Mouse (Mus musculus): ENCODE measurements around the gene Pole4.

The Pole4 gene

DNA sequence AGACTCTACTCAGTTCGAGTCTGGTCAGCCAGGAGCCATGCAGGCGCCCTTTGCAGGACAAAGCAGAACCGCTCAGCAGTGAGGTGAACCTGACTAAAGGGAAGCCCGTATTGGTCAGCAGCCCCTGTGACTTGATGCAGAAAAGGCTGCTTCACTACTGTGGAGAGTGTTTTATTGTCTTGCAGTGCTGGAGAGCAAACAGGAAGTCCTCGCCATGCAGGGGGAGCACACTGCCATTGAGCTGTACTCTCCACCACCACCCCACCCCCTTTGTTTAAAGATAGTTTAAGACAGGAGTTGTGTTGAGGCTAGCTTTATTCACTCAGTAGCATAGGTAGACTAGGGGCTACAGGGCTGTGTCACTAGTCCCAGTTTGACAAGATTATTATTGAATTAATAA lies at the start of gene Pole4:
Gene Pole4 (minus strand): TSS at position 145 of the 400 bp plus-strand sequence.
- no peak for DNase-seq (ENCODE audit: low read depth, low spot score)

DNA sequence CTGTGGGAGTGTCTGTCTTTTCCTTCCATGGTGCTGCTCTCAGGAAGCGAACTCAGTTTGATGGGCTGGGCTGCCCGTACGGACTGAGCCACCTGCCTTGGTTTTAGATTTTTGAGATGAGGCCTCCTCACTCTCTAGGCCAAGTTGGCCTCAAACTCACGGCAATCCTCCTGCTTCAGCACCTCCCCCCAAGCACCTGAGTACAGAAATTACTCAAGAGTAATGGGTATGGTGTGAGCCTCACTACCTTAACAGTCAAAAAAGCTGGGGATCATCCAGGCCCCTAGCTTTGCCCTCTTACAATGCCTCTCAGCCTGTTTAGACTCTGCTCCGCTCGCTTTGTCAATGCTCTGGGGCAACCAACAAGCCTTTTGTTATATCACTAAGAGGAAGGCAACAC lies 49.6 kb upstream of the Pole4 start:
- DNase-seq (ENCODE audit: low read depth, low spot score): no peak

DNA sequence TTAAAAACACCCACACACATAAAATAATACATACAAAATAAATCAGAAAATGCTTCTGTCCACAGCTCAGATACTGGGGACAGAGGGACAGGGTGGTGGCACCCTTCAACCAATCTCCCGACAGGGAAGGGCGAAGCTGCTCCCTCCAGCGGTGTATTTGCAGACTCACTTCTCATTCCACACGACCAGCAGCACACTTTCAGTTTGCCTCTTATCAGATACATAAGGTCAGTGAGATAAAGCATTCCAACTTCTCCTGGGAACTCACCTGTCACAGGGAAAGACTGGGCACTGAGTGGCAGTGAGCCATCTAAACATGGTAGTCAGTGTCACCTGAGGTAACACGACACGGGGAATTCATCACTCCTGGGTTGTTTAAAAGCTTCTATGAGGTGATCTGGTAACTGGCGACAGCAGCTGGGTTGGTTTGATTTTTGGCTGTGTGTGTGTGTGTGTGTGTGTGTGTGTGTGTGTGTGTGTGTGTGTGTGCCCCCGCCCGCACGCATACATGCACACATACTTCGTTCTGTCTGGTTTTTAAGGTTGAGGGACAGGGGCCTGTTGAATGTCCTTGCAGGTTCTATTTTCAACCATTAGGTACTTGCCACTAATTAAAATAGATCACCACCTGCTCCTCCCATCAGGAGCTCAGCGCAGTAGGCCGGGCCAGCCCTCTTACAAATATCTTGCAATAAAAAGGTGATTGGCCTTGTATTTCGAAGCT lies 48.6 kb upstream of the Pole4 start:
- no peak for DNase-seq (ENCODE audit: low read depth, low spot score)

DNA sequence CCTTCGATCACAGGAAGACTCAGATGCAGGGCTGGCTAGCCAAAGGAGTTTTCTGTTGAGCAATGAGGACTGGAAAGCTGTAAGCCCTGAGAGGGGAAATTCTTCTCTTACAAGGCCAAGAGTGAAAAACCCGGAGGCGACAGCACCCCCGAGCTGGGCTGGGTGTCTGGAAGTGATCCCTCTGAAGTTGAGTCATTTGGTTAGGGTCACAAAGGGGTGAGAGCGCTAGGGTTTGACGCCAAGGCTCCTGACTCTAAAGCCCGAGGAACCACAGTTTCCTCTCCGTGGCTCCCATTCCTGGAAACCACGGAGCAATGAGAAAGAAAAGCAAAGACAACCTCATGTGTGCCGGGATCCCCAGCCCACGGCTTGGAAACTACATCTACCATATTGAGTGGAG lies 47.9 kb upstream of the Pole4 start:
- no peak for DNase-seq (ENCODE audit: low read depth, low spot score)

DNA sequence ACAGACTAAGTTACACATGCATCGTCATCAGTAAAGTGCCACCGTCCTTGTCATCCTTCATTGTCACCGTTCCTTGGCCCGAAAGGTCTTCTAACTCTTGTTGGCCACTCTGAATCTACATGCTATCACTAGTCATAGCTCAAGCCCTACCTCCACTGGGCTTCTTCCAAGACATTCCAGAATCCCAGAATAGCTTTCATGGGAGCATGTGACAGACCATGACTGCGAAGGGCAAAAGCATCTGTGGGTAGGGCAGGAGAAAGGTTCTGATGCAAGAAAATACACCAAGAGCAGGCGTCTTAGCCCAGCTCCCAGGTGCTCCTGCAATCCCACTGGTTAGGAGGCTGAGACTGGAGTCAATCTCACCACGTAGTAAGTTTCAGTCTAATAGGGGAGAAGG lies 46.6 kb upstream of the Pole4 start:
- DNase-seq (ENCODE audit: low read depth, low spot score): no peak

DNA sequence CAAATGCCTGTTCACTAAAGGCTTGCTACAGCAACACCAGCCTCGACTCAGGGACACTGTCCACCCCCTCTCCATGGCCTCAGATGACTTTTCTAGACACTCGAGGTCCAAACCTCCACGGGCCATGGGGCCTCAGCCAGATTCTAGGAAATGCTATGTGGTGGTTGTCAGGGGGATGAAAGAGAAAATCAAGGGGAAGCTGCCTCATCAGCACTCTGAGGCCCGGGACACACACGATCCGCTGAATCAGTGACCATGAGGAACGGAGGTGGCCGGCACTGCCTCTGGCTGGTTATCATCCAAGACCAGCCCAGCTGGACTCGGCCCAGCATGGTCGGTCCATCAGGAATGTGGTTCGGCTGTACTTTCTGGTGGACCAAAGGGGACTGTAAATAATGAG lies 45.9 kb upstream of the Pole4 start:
- no peak for DNase-seq (ENCODE audit: low read depth, low spot score)

DNA sequence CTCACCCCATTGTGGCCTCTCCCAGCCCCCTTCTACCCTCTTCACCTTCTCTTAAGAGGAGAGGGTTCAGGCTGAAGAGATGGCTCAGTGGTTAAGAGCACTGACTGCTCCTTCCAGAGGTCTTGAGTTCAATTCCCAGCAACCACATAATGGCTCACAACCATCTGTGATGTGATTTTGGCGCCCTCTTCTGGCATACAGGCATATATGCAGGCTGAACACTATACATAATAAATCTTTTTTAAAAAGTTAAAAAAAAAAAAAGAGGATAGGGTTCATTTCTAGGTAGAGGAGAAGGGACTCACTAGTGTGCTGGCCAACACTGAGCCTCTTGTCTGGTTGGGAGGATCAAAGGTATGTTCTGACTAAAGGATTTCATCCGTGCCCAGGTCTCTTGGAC lies 44.9 kb upstream of the Pole4 start:
- no peak for DNase-seq (ENCODE audit: low read depth, low spot score)

DNA sequence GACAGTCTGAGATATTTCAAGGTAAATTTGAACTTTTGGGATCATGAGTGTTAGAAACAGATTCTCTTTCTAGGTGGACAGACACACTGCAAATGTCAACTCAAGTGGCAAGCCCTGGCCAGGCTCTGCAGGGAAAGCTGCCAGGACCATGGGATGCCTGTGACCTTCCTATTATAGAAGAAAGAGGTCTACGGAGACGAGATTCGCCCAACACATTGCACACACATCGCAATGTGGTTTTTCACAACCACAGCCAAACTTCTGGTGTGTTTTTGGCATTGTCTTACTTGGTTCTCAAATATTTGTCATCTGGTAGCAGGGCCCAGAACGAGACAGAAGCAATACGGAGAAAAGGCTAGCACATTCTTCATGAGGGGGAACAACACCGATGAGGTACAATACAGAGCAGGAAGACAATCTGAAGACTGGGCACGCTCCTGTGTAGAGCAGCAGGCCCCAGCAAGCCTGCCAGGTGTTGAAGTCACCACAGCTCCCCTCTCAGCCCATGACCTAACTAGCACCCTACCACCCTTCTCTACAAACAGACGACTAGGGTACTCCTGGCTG lies 43.0 kb upstream of the Pole4 start:
- no peak for DNase-seq (ENCODE audit: low read depth, low spot score)

DNA sequence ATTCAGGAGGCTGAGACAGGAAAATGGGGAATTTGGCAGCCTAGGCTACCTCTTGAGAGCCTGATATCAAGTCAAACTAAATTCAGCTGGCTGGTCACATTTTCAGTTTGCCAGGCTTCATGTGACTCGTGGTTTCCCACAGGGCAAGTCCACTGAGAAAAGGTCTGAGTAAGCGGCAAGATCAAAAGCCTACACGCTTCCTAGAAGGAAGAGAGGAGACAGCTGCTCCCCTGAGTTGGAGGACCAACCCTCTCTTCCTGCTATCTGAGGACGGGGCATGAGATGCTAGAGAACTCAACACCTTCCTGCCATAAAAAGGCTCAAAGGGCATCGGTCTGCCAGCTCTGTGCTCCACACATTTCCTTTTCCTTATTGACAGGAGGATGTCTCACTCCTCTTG lies 41.9 kb upstream of the Pole4 start:
- DNase-seq (ENCODE audit: low read depth, low spot score): no peak

DNA sequence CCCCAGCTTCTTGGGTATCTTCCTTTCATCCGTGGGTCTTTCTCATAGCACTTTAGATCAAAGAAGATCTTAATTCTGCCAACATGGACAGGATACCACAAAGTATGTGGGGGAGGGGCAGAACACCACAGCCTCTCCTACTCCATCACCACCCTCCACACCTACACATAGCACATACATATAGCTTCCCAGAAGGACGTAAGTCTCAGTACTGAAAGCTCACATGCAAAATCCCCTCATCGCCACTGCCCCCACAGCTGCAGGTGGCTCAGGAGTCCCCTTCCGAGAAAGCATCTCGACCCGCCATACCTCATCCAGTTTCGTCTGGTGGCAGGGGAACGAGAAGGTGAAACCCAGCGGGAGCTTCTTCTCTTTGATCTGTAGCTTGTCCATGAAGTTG lies 39.4 kb upstream of the Pole4 start:
- DNase-seq (ENCODE audit: low read depth, low spot score): no peak

DNA sequence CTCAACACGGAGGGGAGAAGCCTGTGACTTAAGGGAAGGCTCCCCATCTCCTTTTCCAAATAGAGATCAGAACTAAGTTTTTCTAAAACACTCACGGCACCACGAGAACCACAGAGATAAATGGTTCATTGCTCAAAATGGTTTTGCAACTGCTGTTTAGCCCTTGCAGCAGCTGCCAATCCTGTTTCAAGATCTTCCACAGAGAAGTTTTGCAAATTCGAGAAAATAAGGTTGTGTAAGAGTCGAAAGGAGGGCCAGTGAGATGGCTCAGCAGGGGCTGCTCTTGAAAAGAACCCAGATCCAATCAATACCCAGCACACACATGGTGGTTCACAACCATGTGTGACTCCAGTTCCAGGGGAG lies 36.3 kb upstream of the Pole4 start:
- DNase-seq (ENCODE audit: low read depth, low spot score): no peak

DNA sequence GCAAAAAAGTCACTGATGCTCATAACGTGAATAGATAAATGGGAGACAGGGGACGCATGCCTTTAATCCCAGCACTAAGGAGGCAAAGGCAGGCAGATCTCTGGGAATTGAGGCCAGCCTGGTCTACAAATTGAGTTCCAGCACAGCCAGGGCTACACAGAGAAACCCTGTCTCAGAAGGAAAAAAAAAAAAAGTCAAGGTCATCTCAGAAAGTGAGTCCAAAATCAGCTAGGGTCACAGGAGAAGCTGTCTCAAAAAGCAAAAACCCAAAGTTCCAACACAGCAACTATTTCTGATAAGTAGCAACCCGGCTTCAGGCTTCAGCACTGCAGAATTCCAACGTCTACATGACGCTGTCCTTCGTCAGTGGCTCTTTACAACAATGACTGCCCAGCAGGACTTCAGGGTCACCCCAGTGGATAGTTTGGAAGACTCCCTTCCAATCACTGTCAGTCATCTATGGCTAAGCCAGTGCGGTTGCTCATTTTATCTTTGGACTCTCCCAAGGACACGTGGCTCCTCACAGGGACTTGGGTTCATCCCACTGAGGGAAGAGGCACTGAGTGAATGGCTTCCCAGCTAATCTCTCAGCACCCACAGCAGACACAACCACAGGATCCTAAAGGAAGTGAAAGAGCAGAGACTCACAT lies 35.8 kb upstream of the Pole4 start:
- DNase-seq (ENCODE audit: low read depth, low spot score): no peak

DNA sequence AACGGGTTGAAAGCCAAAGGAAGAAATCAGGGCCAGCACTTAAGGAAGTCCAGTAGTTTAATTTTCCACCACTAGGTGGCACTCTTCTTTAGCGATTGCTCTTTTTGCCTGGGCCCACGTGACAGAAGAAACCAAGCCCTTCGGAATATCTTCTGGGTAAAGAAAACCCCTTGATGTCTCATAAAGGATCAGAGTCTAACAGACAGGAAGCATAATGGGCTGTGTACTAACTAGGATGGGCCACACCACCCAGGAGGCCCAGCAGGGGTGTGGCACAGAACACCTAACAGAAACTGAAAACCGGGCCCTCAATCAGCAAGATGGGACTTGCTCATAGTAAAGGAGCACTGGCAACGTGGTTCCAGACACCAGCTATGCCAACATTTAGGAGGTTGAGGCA lies 35.1 kb upstream of the Pole4 start:
- DNase-seq (ENCODE audit: low read depth, low spot score): peak; percentile 71

DNA sequence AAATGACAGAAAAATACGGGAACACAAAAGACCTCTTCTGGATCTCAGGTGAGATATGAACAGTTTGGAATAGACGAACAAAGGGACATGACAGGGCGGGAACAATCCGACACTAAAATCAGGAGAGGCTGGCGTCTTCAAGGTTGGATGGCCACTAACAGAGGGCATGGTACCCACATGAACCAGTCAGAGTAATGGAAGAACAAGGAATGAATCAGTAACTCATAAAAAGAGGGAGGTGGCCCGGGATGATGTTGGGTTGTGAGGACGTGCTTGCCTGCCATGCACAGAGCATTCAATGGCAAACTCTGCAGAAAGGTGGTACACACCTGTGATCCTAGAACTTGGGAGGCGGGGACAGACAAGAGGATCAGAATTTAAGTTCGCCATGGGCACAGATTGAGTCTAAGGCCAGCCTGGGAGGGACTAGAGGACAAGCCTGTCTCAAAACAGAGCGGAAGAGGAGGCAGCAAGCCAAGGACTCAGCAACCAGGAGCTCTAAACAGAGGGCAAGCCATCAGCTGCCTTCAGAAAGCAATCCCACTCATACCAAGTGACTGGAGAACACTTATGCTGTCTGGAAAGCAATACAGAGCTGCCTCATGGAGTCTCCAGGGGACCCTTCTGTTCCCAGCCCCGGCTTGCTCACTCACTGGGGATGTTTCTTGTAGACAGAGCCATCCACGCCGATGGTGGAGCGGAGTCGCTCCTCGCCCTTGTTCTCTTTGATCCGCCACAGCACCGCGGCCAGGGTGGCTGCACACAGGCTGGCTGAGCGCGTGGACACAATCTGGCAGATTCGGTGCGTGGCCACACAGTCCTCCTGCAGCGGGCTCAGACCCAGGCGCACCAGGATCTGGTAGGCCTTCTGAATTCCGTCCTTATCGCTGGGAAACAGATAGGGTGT lies 32.7 kb upstream of the Pole4 start:
- no peak for DNase-seq (ENCODE audit: low read depth, low spot score)

DNA sequence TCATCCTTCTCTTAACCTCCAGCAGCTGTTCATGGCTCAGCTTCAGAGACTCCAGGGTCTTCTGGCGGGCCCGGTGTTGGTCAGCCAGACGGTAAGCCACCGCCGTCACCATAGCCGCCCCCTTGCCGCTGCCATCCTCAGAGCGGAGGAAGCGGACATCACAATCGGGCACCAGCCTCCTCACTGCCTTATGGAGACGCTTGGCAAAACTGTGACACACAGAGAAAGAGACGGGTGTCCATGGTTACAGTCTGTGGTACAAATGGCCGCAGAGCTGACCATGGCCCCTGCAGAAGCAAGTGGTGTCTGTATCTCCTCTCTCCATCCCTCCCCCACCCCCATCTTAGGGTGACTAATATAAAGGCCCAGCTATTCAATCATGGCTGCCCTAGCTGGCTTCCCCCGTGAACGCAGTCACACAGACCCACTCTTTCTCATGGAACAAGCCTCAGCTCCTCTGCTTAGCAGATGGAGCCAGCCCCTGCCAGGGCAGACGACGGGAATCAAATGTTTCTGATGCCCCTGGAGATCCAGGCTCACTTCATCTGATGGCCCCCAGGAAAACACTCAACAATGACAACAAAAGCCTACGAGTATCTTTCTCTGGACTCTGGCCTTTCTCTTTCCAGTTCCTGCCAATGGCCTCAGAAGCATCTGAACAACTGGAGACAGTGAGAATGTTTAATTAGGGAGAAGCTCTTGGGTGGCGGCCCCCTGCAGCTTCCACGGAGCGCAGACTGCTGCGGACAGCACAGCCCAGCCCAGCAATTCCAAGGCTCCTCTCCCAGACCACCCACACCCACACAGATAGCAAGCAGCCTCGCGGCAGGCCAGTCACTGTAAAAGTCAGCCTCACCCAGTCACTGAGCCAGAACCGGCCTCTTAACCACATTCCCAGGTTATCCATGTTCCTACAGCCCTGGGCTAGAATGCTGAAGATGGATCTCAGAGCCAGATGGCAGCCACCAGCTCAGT lies 31.7 kb upstream of the Pole4 start:
- no peak for DNase-seq (ENCODE audit: low read depth, low spot score)

DNA sequence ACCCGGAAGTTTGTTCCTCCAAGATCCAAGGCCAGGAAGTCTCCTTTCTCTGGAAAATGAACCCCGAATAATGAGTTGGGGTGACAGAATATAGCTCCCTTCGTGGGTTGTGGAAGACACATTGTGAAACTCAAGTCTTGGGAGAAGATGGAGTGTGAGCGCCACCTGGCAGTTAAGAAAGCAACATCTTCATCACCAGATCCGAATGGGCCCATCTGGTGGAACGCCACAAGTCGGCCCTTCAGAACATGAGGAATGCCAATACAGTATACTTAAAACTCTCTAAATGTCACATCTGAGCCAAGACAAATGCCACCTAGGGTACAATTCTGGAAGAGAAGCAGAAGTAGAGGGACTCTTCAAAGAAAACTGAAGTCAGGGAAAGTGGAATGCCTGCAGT lies 30.2 kb upstream of the Pole4 start:
- no peak for DNase-seq (ENCODE audit: low read depth, low spot score)

DNA sequence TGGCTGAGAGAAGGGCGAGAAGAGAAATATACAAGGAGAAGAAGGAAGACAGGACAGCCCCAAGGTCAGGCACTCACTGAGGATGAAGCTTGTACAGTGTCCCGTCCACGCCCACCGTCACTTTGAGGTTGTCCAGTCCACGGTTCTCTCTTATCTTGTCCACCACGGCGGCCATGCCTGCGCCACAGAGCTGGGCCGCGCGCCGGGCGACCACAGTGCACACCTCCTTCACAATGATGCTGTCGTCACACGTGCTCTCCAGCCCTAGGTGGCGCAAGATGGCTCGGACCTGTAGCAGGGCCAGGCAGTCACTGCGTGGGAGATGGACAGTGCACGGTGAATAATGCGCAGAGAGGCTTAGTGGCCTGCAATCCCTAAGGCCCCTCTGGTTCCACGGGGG lies 23.5 kb upstream of the Pole4 start:
- no peak for DNase-seq (ENCODE audit: low read depth, low spot score)

DNA sequence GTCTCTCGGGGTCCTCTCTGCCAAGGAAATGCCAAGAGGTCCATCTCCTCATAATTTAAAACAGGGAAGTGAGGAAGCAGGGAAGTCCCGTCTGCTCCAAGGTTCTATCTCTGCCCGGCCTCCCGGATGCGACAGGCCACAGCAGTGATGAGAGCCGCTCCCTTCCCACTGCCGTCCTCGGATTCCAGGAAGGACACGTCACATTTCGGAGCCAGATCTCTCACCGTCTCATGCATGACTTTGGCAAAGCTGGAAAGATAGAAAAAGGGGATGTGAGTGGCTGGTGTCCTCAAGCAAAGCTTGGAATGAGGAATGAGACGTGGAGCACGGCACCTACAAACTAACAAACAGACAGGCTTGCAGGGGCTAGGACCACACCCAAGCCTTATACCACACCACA lies 22.0 kb upstream of the Pole4 start:
- DNase-seq (ENCODE audit: low read depth, low spot score): no peak

DNA sequence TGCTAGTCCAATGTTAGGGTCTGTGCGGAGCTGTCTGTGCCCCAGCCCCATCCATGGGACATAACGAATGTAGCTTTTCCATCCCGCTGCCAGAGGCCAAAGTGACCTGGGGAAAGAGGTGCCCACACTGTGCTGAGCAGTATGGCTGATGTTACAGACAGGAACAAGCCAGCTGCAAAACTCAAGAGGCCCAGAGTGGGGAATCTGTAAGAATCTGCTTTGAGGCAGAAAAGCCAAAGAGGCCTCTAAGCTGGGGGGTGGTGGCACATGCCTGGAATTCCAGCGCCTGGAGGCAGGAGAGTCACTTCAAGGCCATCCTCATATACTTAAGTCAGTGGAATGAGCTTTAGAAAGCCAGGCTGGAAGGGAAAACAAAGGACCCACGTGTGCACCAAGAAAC lies 18.2 kb upstream of the Pole4 start:
- DNase-seq (ENCODE audit: low read depth, low spot score): no peak

DNA sequence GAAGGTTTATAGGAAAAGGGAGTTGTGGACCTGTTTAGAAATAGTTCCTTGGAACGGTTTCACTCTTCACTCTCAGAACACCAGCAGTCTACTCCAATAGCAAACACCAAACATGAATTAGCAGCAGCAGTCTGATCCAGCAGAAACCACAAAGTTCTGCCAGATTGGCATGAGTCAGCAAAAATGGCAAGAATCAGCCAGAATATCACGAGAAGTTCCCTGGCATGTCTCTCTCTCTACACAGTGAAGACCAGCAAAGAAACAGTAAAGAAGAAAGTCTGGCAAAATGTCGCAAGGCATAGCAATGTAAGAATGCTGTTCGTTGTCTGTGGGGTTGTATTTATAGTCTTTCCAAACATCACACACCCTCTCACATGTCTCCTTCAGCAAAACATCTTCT lies 11.0 kb upstream of the Pole4 start:
- DNase-seq (ENCODE audit: low read depth, low spot score): no peak

DNA sequence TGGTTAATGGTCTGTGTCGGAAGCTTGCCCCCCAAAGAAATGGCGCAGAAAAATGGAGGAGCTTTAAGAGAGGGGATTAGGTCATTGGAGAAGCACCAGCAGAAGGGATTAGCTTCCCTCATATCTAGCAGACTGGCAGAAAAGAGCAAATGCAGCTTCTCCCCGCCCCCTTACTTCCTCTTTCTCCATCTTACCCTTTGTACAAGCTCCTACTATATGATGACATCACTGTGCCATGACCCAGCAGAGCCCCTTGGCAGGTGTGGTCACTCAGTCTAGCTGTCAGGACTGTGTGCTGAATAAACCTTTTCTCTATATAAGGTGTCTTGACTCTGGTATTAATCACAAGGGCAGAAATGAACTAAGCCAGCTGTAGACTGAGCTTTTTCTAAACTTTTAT lies 10.5 kb upstream of the Pole4 start:
- DNase-seq (ENCODE audit: low read depth, low spot score): no peak

Data from retina, adult 2 months (tissue).